In the genomic region with DNA sequence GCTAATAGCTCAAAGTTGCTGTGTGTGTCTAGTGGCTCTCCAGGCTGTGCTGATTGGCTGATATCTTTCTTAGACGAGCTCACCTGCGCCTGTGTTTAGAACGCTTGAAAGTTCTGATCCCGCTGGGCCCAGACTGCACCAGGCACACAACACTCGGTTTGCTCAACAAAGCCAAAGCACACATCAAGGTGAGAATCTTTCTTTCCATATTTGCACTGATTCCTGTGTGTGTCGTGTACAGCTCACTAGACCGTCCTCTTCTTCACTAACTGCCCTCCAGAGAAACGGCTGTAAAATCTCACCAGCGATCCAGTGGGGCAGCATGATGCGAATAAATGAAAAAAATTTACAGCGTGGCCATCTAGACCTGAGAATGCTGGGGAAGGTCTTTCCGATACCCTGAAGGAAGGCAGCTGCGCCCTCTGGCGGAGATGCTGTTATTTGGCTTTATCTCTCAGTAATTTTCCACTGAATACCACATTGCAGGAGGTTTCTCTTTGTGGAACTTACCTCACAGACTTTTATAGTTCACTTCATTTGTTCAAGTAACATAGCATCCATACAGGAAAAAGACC, we compare ENCODE assay signal across 8 mouse cellular contexts. TPM values are rescaled to one million over a fixed set of nuclear protein-coding genes. Genes with fewer than 3 reads are reported as not detected.
A peak's percentile ranks its signal among the peaks of the same experiment; 100 is the strongest.
DNase-seq lines count a peak whose midpoint lies in the region; ATAC-seq and TF ChIP-seq lines count a peak whose summit lies in the region.

No protein-coding gene starts in this region.

- no peaks in the 10 kb centered on the region for H3K27me3 ChIP-seq in heart, embryonic 11.5 days (ENCODE audit: control insufficient read depth, insufficient read depth, low read length)
- no peaks in the 10 kb centered on the region for H3K27me3 ChIP-seq in kidney, embryonic 14.5 days (ENCODE audit: control insufficient read depth, insufficient read depth, low read length)
- H3K27me3 ChIP-seq in limb, embryonic 15.5 days, result no peaks in the 10 kb centered on the region

- DNase-seq in CD8-positive naive resting alpha-beta T cell, adult 2 months (ENCODE audit: low read depth in 2 of 2, low spot score in 2 of 2), result peak; percentile 52 to 70
- peak; percentile 91 for DNase-seq in brain, adult 2 months (ENCODE audit: low read depth, low spot score)
- DNase-seq in spleen, postnatal 14 days (ENCODE audit: low spot score in 2 of 2), result peak; percentile 45 to 68

- H3K27ac ChIP-seq in embryonic fibroblast, embryonic 13.5 days (ENCODE audit: insufficient read depth, low read length), result no peak overlapping the region
- H3K27ac ChIP-seq in heart, embryonic 11.5 days (ENCODE audit: low read depth, low read length), result no peak overlapping the region
- H3K27ac ChIP-seq in kidney, embryonic 14.5 days (ENCODE audit: low read depth, low read length), result no peak overlapping the region
- 0 out of 2 replicates have a peak overlapping the region, but pooled peaks have one; percentile 3 for H3K27ac ChIP-seq in limb, embryonic 15.5 days

- peak; percentile 81 for TF ChIP-seq CTCF in embryonic fibroblast, embryonic 13.5 days (IDR thresholded peaks at IDR 0.05; ENCODE audit: borderline replicate concordance, insufficient read depth, low read length)

- H3K9ac ChIP-seq in heart, embryonic 11.5 days (ENCODE audit: low read depth, low read length), result no peak overlapping the region
- H3K9ac ChIP-seq in kidney, embryonic 14.5 days (ENCODE audit: low read depth, low read length), result no peak overlapping the region
- H3K9ac ChIP-seq in limb, embryonic 15.5 days, result no peak overlapping the region

- 0 out of 2 replicates have a peak, but pooled peaks have one; percentile 24 for ATAC-seq in heart, embryonic 11.5 days (replicated peaks; ENCODE audit: insufficient number of reproducible peaks, low FRiP score, low TSS enrichment)
- peak; percentile 47; the same call in 1 of the 2 replicates for ATAC-seq in kidney, embryonic 14.5 days (ENCODE audit: low FRiP score, low TSS enrichment)
- peak; percentile 53; the same call in 1 of the 2 replicates for ATAC-seq in limb, embryonic 15.5 days (ENCODE audit: insufficient number of reproducible peaks, low FRiP score, low TSS enrichment, low read depth)
- 0 out of 2 replicates have a peak, but pooled peaks have one; percentile 57 for ATAC-seq in monocyte, adult 5-6 weeks (replicated peaks; ENCODE audit: insufficient number of reproducible peaks, low FRiP score, low TSS enrichment, poor library complexity, severe bottlenecking)

- no peak for TF ChIP-seq POLR2A in embryonic fibroblast, embryonic 13.5 days (IDR thresholded peaks at IDR 0.05; ENCODE audit: low read depth, low read length)

- 29% methylated on average over 14 of the region's 14 CpGs for WGBS in heart, embryonic 11.5 days (ENCODE audit: insufficient replicate concordance)
- WGBS in kidney, embryonic 14.5 days, result 28% methylated on average over 14 of the region's 14 CpGs
- 22% methylated on average over 14 of the region's 14 CpGs for WGBS in limb, embryonic 15.5 days

- 0 out of 2 replicates have a peak, but pooled peaks cover under 1% of the 10 kb centered on the region for H3K4me1 ChIP-seq in embryonic fibroblast, embryonic 13.5 days (ENCODE audit: control insufficient read depth, insufficient read depth, low read length)
- H3K4me1 ChIP-seq in heart, embryonic 11.5 days (ENCODE audit: control insufficient read depth, insufficient read depth, low read length), result peaks cover 27% of the 10 kb centered on the region
- H3K4me1 ChIP-seq in kidney, embryonic 14.5 days (ENCODE audit: control insufficient read depth, insufficient read depth, low read length), result peaks cover 9% of the 10 kb centered on the region; the same call in 1 of the 2 replicates
- H3K4me1 ChIP-seq in limb, embryonic 15.5 days, result peaks cover 36% of the 10 kb centered on the region

- H3K36me3 ChIP-seq in heart, embryonic 11.5 days (ENCODE audit: control insufficient read depth, insufficient read depth, low read length), result 0 out of 2 replicates have a peak, but pooled peaks cover 9% of the 10 kb centered on the region
- H3K36me3 ChIP-seq in kidney, embryonic 14.5 days (ENCODE audit: control insufficient read depth, insufficient read depth, low read length), result peaks cover 10% of the 10 kb centered on the region; the same call in 1 of the 2 replicates
- peaks cover 24% of the 10 kb centered on the region for H3K36me3 ChIP-seq in limb, embryonic 15.5 days

- no peaks in the 10 kb centered on the region for H3K9me3 ChIP-seq in heart, embryonic 11.5 days (replicated peaks; ENCODE audit: control insufficient read depth, low read length)
- no peaks in the 10 kb centered on the region for H3K9me3 ChIP-seq in kidney, embryonic 14.5 days (ENCODE audit: control insufficient read depth, low read length)
- H3K9me3 ChIP-seq in limb, embryonic 15.5 days, result no peaks in the 10 kb centered on the region

- no peak overlapping the region for H3K4me3 ChIP-seq in embryonic fibroblast, embryonic 13.5 days (ENCODE audit: insufficient read depth, low read length)
- no peak overlapping the region for H3K4me3 ChIP-seq in heart, embryonic 11.5 days (ENCODE audit: low read depth, low read length)
- no peak overlapping the region for H3K4me3 ChIP-seq in kidney, embryonic 14.5 days (ENCODE audit: low read length)
- H3K4me3 ChIP-seq in limb, embryonic 15.5 days, result no peak overlapping the region

- peak overlapping the region; percentile 27; the same call in 1 of the 2 replicates for H3K4me2 ChIP-seq in heart, embryonic 11.5 days
- no peak overlapping the region; the same call in 1 of the 2 replicates for H3K4me2 ChIP-seq in kidney, embryonic 14.5 days (replicated peaks; ENCODE audit: low read depth, low read length)
- H3K4me2 ChIP-seq in limb, embryonic 15.5 days, result peak overlapping the region; percentile 12; the same call in 1 of the 2 replicates

RNA-seq across cellular contexts. Expression of a gene that starts 2.0 kb away (rescaled TPM):
- polyA plus RNA-seq in embryonic fibroblast, embryonic 13.5 days (2011; ENCODE audit: insufficient read length, low read depth, missing spikeins), result not detected in 2 replicates
- 2.1 and 3.5 TPM in 2 replicates for polyA plus RNA-seq in heart, embryonic 11.5 days (2014; fragmentation: Nextera tagmentation; extraction: Ambion mirVana)
- 2.0 and 3.2 TPM in 2 replicates for polyA plus RNA-seq in kidney, embryonic 14.5 days (2014; fragmentation: Nextera tagmentation; extraction: Ambion mirVana)
- polyA plus RNA-seq in limb, embryonic 15.5 days (2015; fragmentation: Nextera tagmentation; extraction: Ambion mirVana), result 2.2 TPM in 1 of 2 replicates, not detected in the other
- total RNA-seq in monocyte, adult 5-6 weeks (2017), result not detected in 3 replicates

RNA-seq across cellular contexts. Expression of a gene that starts 20.8 kb away (rescaled TPM):
- polyA plus RNA-seq in embryonic fibroblast, embryonic 13.5 days (2011; ENCODE audit: insufficient read length, low read depth, missing spikeins), result 55.0 and 61.7 TPM in 2 replicates
- 38.4 and 40.0 TPM in 2 replicates for polyA plus RNA-seq in heart, embryonic 11.5 days (2014; fragmentation: Nextera tagmentation; extraction: Ambion mirVana)
- polyA plus RNA-seq in kidney, embryonic 14.5 days (2014; fragmentation: Nextera tagmentation; extraction: Ambion mirVana), result 47.7 and 49.4 TPM in 2 replicates
- 35.9 and 37.5 TPM in 2 replicates for polyA plus RNA-seq in limb, embryonic 15.5 days (2015; fragmentation: Nextera tagmentation; extraction: Ambion mirVana)
- 62.7 to 74.2 TPM (median 74.1 TPM) in 3 replicates for total RNA-seq in monocyte, adult 5-6 weeks (2017)

RNA-seq across cellular contexts. Expression of a gene that starts 59.2 kb away (rescaled TPM):
- polyA plus RNA-seq in embryonic fibroblast, embryonic 13.5 days (2011; ENCODE audit: insufficient read length, low read depth, missing spikeins), result 17.5 and 19.8 TPM in 2 replicates
- 33.1 and 36.6 TPM in 2 replicates for polyA plus RNA-seq in heart, embryonic 11.5 days (2014; fragmentation: Nextera tagmentation; extraction: Ambion mirVana)
- polyA plus RNA-seq in kidney, embryonic 14.5 days (2014; fragmentation: Nextera tagmentation; extraction: Ambion mirVana), result 31.0 and 42.5 TPM in 2 replicates
- polyA plus RNA-seq in limb, embryonic 15.5 days (2015; fragmentation: Nextera tagmentation; extraction: Ambion mirVana), result 35.4 and 40.1 TPM in 2 replicates
- 87.9 to 137 TPM (median 113 TPM) in 3 replicates for total RNA-seq in monocyte, adult 5-6 weeks (2017)
